17 mouse cellular contexts compared by ENCODE assay signal in genomic region chr1:187232996-187233615, GRCm38 (mm10). TPM values are rescaled to one million over a fixed set of nuclear protein-coding genes. Genes with fewer than 3 reads are reported as not detected.
DNase-seq lines count a peak whose midpoint lies in the region; ATAC-seq and TF ChIP-seq lines count a peak whose summit lies in the region.
"Had no signal": no experiment of that assay in that cellular context is flagged by ENCODE, and none has a peak within 500 bp of the region (broad histone marks: within the 10 kb centered on the region; RNA-seq: fewer than 3 reads in every experiment).

No protein-coding gene starts in this region.

- no peak overlapping the region for H3K4me2 ChIP-seq in heart, embryonic 11.5 days
- H3K4me2 ChIP-seq: liver, embryonic 12.5 days; lung, embryonic 15.5 days had no signal

- no peak for ATAC-seq in heart, embryonic 11.5 days (replicated peaks; ENCODE audit: insufficient number of reproducible peaks, low FRiP score, low TSS enrichment)
- no peak for ATAC-seq in megakaryocyte progenitor cell, adult 5-6 weeks (replicated peaks; ENCODE audit: poor library complexity)
- ATAC-seq: liver, embryonic 12.5 days had no signal

- 0 out of 2 replicates have a peak, but pooled peaks have one; percentile 8 for TF ChIP-seq CTCF in kidney, adult 2 months (conservative IDR thresholded peaks at IDR 0.05; ENCODE audit: insufficient read depth, insufficient read length, low read depth, low read length)

- no peak overlapping the region for H3K27ac ChIP-seq in kidney, adult 2 months (ENCODE audit: insufficient read depth, low read depth, low read length)
- H3K27ac ChIP-seq in heart, embryonic 11.5 days (ENCODE audit: low read depth, low read length): no peak overlapping the region
- H3K27ac ChIP-seq: liver, embryonic 12.5 days; lung, embryonic 15.5 days had no signal

- no peaks in the 10 kb centered on the region; the same call in 1 of the 2 replicates for H3K36me3 ChIP-seq in kidney, adult 2 months (ENCODE audit: control insufficient read depth, insufficient read depth, low read length)
- H3K36me3 ChIP-seq in heart, embryonic 11.5 days (ENCODE audit: control insufficient read depth, insufficient read depth, low read length): 0 out of 2 replicates have a peak, but pooled peaks cover 2% of the 10 kb centered on the region

- no peaks in the 10 kb centered on the region for H3K9me3 ChIP-seq in heart, embryonic 11.5 days (replicated peaks; ENCODE audit: control insufficient read depth, low read length)
- H3K9me3 ChIP-seq: liver, embryonic 12.5 days; lung, embryonic 15.5 days; megakaryocyte, embryonic 14.5 days had no signal

- no peak overlapping the region for H3K4me3 ChIP-seq in kidney, adult 2 months (ENCODE audit: insufficient read depth, low read depth, low read length)
- H3K4me3 ChIP-seq in heart, embryonic 11.5 days (ENCODE audit: low read depth, low read length): no peak overlapping the region
- H3K4me3 ChIP-seq: liver, embryonic 12.5 days; lung, embryonic 15.5 days; megakaryocyte, embryonic 14.5 days had no signal

- no peaks in the 10 kb centered on the region for H3K27me3 ChIP-seq in kidney, adult 2 months (replicated peaks; ENCODE audit: control insufficient read depth, insufficient read depth, low read length)
- no peaks in the 10 kb centered on the region for H3K27me3 ChIP-seq in heart, embryonic 11.5 days (ENCODE audit: control insufficient read depth, insufficient read depth, low read length)
- H3K27me3 ChIP-seq: liver, embryonic 12.5 days; lung, embryonic 15.5 days; megakaryocyte, embryonic 14.5 days had no signal

- no peaks in the 10 kb centered on the region for H3K4me1 ChIP-seq in kidney, adult 2 months (ENCODE audit: control insufficient read depth, insufficient read depth, low read length)
- H3K4me1 ChIP-seq in heart, embryonic 11.5 days (ENCODE audit: control insufficient read depth, insufficient read depth, low read length): peaks cover under 1% of the 10 kb centered on the region; the same call in 1 of the 2 replicates
- H3K4me1 ChIP-seq: liver, embryonic 12.5 days had no signal

- DNase-seq in kidney, adult 2 months: no peak
- DNase-seq in kidney, postnatal 14 days: no peak
- DNase-seq in WW6 (ENCODE audit: low read depth, low spot score): peak; percentile 9
- DNase-seq in cerebellum, adult 9-10 months: peak; percentile 55
- peak; percentile 18 for DNase-seq in embryo, embryonic 9.5 days (ENCODE audit: extremely low spot score)
- no peak for DNase-seq in right cerebral cortex, postnatal 25 days
- DNase-seq: adrenal gland, postnatal 10 days; gastrocnemius, postnatal 14 days; heart, postnatal 14 days; thymus, postnatal 36 days had no signal

- WGBS in kidney, adult 2 months: 72% methylated on average over 7 of the region's 7 CpGs
- whole genome bisulfite sequencing in heart, embryonic 11.5 days (ENCODE audit: insufficient replicate concordance): 66% methylated on average over 7 of the region's 7 CpGs

- TF ChIP-seq POLR2A in kidney, adult 2 months (IDR thresholded peaks at IDR 0.05; ENCODE audit: low read depth, low read length): no peak

- H3K9ac ChIP-seq in heart, embryonic 11.5 days (ENCODE audit: low read depth, low read length): no peak overlapping the region
- H3K9ac ChIP-seq: liver, embryonic 12.5 days; lung, embryonic 15.5 days had no signal

RNA-seq across cellular contexts. Expression of gene Gpatch2, which starts 17.8 kb away (rescaled TPM):
- 8.0 and 9.0 TPM in 2 replicates for polyA plus RNA-seq in kidney, adult 2 months (2012; rRNA removed)
- 16.9 and 17.0 TPM in 2 replicates for polyA plus RNA-seq in heart, embryonic 11.5 days (2014; fragmentation: Nextera tagmentation; extraction: Ambion mirVana)
- 9.5 and 9.7 TPM in 2 replicates for total RNA-seq in megakaryocyte progenitor cell, adult 5-6 weeks (2015)
- total RNA-seq in megakaryocyte progenitor cell, adult 5-6 weeks (2017): 21.5 and 29.6 TPM in 2 replicates

RNA-seq across cellular contexts. Expression of gene Spata17, which starts 17.8 kb away (rescaled TPM):
- 1.6 and 2.6 TPM in 2 replicates for polyA plus RNA-seq in kidney, adult 2 months (2012; rRNA removed)
- 0.72 and 1.5 TPM in 2 replicates for polyA plus RNA-seq in heart, embryonic 11.5 days (2014; fragmentation: Nextera tagmentation; extraction: Ambion mirVana)
- total RNA-seq in megakaryocyte progenitor cell, adult 5-6 weeks (2015): not detected in 2 replicates
- 2.2 TPM in 1 of 2 replicates, not detected in the other for total RNA-seq in megakaryocyte progenitor cell, adult 5-6 weeks (2017)
- total RNA-seq: gastrocnemius, postnatal 14 days; neutrophil, adult 5-6 weeks had no signal
- polyA plus RNA-seq: spleen, adult 2 months had no signal

Comparison
In these comparisons a context has a peak if more than half of its experiments do, and no peak if none do; other contexts are left out.
1. DNase-seq: peak in WW6 (single experiment), cerebellum, adult 9-10 months (single experiment) and embryo, embryonic 9.5 days (single experiment); none in kidney, adult 2 months (single experiment), kidney, postnatal 14 days (single experiment) and right cerebral cortex, postnatal 25 days (single experiment).